Mouse (Mus musculus) cerebellum, adult 11-12 months (tissue): ENCODE results near the gene Cd84.
"Not testable (repeated sequence)": the region's sequence is repeated elsewhere in the genome, so short reads cannot be mapped to it uniquely, and the experiment has no call there.

ENCODE experiments used
- DNase-seq: peaks from one replicate; pipeline ENCODE4 v3.0.0; 2022

Gene Cd84

GRCm38 (mm10) chr1:171839488-171839887 lies at the start of gene Cd84:
TSS of gene Cd84 (plus strand) at chr1:171839697.
- no peak for DNase-seq

DNA sequence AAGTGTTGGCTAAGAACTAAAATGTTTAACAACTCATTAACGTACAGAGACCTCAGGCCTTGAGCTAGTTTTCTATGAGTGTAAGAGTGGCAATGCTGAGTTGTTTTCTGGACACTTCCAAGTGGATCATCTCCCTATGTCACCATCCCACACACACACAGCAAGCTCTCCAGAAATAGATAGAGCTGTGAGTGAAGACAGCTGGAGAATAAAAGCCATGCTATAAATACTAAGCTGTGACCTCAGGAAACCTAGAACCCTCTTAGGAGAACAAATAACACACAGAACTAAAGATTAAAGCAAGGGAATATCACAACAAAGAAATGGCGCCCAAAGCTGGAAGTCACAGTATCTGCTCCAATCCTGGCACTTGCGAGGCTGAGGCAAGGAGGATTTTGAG lies 48.0 kb upstream of the Cd84 start:
- no peak for DNase-seq

GRCm38 (mm10) chr1:171796185-171796584 lies 43.3 kb upstream of the Cd84 start:
- no peak for DNase-seq

- no peak for DNase-seq
Observed at GRCm38 (mm10) chr1:171797840-171798239, 41.7 kb upstream of the Cd84 start.

DNA sequence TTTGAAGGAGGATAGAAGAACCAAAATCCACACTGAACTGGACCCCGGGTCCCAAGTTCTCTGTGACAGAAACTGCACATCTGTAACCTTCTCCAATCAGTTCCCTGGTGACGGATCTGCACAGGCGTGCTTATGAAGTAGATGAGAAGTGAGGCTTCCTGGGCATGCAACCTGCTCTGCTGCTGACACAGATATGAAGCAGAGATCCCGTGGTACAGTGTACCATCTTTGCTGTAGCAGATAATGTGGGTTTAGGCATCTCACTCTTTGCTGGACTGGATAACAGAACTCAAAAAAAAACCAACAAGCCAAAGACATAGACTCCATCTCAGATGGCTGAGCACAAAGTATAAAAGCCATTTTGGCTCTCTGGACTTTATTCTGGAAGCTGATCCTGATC lies 39.8 kb upstream of the Cd84 start:
- no peak for DNase-seq

DNA sequence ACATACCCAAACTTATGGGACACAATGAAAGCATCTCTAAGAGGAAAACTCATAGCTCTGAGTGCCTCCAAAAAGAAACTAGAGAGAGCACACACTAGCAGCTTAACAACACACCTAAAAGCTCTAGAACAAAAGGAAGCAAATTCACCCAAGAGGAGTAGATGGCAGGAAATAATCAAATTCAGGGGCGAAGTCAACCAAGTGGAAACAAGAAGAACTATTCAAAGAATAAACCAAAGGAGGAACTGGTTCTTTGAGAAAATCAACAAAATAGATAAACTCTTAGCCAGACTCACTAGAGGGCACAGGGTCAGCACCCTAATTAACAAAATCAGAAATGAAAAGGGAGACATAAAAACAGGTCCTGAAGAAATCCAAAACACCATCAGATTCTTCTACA lies 28.4 kb upstream of the Cd84 start:
- not testable (repeated sequence) for DNase-seq

DNA sequence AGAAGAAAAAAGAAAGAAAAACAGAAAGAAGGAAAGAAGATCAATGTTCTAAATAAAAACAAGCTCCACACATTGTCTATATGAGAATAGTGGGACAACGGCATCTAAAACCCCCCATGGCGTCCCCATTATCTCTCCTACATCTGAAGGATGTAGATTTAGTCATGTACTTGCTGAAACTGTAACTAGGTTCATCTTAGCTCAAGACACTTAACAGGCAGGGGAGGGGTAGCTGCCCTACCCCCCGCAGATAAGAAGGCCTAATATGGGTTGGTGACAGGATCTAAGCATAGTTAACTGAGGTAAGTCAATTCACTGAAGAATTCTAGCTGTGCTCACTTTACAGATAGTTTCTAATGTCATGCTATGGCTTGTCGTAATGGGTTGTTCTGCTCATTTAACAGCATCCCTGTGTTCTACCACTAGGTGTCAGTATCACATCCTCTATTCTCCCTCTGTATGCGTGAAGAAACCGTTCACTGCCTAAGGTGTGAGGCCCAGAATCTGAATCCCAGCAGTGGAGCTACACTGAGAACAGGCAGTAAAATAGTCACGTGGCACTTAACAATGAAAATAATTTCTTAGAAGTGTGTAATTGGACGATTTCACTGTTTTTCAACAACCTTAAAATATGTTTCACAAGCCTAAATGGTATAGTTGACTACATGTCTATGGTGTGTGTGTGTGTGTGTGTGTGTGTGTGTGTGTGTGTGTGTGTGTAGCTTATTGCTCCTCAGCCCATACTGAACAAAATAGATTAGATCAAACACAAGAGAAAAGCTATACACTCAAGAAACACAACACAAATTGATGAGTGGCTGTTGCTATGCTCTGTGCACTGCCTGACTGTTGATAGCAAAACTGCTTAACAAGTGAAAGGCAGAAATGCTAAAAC lies 23.7 kb upstream of the Cd84 start:
- no peak for DNase-seq

- DNase-seq = no peak
Observed at GRCm38 (mm10) chr1:171816991-171817390, 22.5 kb upstream of the Cd84 start.

- DNase-seq = no peak
Observed at GRCm38 (mm10) chr1:171821331-171821730, 18.2 kb upstream of the Cd84 start.

DNA sequence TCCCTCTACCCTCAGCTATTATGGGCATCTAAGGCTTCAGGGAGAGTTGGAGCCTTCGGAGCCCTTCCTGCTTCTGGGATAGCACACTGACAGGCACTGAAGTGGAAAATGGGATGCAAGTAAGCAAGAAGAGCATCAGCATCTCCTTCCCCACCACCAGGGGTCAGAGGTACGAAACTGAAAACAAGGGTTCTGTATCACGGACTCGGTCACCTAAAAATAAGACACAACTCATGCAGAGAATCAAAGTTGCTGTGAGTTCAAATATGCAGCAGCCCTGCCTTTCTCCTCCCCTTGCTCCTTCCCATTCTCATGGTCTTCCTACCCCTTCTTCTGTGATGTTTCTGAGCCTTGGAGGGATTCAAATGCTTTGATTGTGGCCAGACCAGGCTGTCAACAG lies 14.0 kb upstream of the Cd84 start:
- DNase-seq = no peak

DNA sequence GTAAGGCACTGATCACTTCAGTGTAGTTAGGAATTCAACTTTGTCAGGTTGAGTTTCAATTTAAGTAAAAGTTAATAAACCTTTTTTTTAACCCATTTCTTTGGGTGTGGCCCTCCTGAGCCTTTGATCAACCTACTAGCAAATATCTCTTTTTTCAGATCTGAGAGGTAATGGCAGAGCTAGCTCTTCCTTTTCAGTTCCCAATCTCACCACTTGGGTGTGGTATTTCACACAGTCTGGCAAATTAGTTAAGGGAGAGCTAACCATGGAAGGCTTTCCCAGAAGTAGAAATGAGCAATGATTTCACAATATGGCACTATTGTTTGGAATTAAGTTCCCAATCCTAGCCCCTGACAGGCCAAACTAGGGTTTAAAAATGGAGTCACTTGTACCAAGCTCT lies 13.3 kb upstream of the Cd84 start:
- no peak for DNase-seq

- no peak for DNase-seq
Observed at GRCm38 (mm10) chr1:171827674-171828073, 11.8 kb upstream of the Cd84 start.

DNA sequence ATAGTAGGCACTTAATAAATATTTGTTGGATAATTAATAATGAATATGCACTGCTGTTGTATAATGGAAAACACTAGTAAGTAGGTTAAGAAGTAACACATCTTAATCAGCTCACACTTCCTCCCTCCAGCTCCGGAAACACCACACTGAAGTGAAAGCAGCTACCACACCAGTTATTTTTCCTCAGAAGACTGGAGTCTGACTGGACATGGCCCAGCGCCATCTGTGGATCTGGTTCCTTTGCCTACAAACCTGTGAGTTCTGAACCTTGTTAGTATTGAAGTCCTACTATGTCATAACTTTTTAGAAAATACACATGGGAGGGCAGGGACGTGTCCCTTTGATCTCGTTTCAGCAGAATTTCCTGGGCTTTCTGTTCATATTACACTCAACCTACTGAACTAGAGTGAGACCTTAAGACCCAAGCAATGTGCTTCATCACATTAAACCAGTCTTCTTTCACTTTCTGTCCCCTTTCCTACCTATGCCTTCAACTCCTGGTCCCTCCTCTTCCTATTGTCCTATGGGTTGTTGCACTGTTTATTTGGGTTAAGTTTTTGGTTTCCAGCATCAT lies 1.0 kb downstream of the Cd84 start:
- no peak for DNase-seq

DNA sequence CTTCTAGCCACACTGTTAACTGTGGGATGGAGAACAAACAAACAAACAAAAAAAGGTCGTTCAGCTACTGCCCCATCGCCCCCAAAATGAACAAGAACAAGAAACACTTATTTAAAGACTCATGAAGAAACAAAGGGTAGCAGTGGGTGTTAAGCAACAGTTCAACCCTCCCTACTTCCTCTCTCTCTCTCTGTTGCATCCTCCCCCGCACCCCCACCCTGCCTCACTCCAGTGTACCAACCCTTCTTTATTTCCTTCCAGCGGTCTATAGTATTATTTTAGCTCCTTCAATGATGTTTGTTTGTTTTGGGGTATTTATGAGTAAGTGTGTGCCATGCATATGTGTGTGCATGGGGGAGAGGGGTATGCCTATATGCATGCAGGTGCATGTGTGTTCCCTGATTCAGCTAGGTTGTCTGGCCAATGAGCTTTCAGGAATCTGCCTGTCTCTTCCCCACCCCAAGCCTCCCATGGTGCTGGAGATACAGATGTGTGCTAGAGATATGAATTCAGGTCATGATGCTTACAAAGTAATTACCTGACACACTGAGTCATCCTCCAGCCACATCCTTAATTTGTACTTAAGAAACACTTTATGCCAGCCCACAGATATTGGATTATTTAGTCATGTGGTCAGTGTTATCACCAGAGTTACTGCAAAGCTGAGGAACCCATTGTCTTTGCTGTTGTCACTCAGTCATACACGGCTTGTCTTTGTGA lies 5.7 kb downstream of the Cd84 start:
- no peak for DNase-seq

- no peak for DNase-seq
Observed at GRCm38 (mm10) chr1:171848201-171848600, 8.7 kb downstream of the Cd84 start.

- DNase-seq = no peak
Observed at GRCm38 (mm10) chr1:171848757-171849156, 9.3 kb downstream of the Cd84 start.

GRCm38 (mm10) chr1:171849454-171849853 lies 10.0 kb downstream of the Cd84 start:
- no peak for DNase-seq

DNA sequence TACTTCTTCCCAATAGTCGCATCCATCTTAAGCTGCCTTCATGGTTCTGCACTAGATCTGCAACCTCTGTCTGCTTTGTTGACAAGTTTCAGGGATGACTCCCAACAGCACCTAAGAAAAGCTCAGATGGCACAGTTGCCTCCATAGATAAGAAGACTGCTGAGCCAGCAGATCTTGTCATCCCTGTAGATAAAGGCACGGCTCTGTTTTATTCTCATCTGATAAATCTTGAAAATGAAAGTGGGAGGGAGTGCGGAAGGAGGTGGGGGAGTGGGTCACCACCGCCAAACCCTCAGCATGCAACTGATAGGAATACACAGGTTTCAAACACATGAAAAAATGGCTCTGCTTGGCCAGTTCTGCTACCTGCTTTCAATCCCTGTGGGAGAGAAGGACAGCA lies 26.0 kb downstream of the Cd84 start:
- no peak for DNase-seq

- DNase-seq = no peak
Observed at GRCm38 (mm10) chr1:171886989-171887388, 47.5 kb downstream of the Cd84 start.

DNA sequence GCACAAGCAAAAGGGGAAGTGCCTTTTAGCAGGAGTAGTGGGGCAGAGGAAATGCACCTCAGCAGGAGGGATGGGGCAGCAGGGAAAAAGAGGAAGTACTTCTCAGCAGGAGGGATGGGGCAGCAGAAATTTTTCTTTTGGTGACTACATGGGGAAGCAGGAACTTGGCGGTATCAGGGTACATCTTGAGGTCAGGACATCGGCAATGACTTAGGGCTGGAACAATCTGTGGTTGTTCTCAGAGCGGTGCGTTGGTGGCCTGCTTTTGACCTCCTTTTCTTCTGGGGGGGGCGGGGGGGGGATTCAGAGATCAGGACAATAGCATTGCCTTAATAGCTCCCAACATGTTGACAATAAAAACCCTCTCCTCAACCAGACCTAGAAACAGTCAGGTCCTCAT lies 55.9 kb downstream of the Cd84 start, which contains the start of gene Gm10521:
TSS of gene Gm10521 (plus strand) at position 301 of the 400 bp plus-strand sequence.
- DNase-seq = not testable (repeated sequence)

GRCm38 (mm10) chr1:171904011-171904410 lies 64.5 kb downstream of the Cd84 start:
- DNase-seq = no peak

- no peak for DNase-seq
Observed at GRCm38 (mm10) chr1:171915638-171916458, 76.4 kb downstream of the Cd84 start.
